Mouse (Mus musculus): ENCODE measurements around the gene Frmd4b.

Frmd4b gene

DNA sequence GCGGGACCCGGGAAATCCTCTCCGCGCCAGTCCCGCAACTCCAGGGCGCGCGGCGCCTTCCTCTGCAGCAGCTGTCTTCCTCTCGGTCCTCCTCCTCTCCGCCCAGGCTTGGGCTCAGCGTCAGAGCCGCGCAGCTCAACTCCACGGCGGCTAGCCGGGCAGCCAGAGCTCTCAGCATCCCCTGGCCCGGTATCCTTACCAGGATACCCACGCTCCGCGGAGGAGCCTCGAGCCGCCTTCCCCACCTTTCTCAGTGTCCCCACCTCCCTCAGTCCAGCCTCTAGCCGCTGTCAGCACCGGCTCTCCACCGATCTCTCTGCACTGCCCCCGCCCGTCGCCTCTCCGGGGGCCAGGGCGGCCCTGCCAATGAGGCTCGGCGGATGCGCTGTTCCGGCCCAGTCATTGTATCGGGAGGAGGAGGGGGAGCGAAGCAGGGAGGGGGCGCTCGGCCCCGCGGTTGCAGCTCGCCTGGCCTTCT lies at the start of gene Frmd4b:
TSS of gene Frmd4b (minus strand) at position 276 of the 478 bp plus-strand sequence.
- no peak for DNase-seq (ENCODE audit: low spot score in 2 of 2)

DNA sequence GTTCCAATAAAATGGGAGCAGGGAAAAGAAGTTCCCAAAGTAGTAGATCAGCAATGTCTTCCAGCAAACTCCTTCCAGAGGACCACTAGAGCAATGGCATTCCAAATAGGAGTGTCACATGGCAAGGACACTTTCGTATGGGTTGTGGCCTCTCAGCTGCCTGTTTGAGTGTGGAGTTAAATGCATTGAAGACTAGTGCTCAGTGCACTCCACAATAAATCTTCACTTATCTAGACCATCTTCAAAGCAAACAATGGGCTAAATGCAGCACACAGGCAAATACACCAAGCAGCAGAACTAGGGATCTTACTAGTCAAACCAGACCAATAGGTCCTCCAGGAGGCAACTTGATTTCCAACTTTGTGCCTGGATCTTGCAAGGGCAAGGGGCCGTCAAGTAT lies 49.1 kb upstream of the Frmd4b start:
- no peak for DNase-seq (ENCODE audit: low spot score in 2 of 2)

DNA sequence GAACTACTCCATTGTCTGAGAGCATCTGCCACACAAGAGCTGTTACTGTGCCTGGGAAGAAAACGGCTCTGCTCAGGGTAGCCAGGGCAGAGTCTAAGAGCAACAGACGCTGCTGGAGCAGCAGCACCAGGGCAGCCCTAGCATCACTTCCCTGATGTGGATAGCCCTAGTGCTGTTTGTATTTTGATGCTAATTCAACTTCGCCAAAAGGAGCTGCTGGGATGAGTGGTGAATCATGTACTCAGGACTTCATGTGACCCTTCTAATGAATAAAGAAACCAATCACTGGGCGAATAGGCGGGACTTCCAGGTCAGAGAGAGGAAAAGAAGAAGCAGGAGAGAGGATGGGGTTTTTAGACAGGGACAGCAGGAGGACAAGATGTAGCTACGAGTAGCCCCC lies 41.6 kb upstream of the Frmd4b start:
- DNase-seq (ENCODE audit: low spot score in 2 of 2), result no peak

DNA sequence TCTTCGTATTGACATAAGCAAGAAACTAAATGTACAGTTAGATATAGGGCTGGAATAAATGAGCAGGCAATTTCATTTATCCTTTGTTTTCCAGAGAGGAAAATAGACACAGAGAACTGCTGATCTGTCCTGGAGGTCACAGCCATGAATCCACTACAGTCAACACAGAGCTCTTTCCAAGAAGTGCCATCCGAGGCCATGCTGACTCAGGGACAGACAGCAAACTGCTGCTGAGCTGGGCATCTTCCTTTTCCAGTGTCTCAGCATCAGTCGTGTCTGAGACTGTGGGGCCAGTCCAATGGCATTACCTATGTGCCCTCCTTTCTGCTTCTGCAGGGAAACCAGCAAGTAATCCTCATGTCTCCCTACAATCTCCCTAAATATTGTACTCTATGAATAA lies 38.6 kb upstream of the Frmd4b start:
- DNase-seq (ENCODE audit: low spot score in 2 of 2), result no peak

DNA sequence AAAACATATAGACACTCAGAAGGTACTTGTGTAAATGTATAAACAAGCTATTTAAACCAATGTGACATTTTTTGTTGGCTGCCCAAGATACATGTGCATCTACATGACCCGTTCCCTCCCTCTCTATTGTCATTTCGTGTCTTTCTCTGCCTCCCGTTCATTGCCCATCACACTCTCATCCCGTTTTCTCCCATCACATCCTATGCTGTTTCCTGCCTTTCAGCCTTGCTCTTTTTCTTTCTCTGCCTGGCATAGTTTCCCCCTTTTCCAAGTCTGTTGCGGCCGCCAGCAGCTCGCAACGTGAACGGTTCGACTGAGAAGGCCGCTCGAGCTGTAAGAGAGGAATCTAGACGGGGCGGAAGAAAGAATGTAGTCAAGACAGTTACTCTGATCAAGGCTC lies 30.2 kb upstream of the Frmd4b start:
- no peak for DNase-seq (ENCODE audit: low spot score in 2 of 2)

DNA sequence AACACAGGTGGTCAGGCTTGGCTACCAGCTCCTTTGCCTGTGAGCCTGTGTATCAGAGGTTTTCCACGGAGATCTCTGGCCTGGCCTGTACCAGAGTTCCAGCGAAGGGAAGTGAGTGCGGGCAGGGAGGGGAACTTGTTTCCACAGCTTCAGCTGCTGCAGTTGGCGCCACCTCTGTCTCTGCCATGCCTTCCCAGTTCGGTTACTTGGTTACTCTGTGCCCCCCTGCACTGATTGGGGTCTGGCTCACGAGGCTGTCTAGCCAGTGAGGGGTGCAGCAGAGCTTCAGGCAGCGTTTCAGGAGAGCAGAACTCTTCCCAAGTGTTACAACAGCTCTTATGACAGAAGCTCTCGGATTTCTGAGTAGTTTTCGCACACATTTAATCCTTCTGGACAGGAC lies 6.0 kb upstream of the Frmd4b start:
- DNase-seq (ENCODE audit: low spot score in 2 of 2), result no peak

DNA sequence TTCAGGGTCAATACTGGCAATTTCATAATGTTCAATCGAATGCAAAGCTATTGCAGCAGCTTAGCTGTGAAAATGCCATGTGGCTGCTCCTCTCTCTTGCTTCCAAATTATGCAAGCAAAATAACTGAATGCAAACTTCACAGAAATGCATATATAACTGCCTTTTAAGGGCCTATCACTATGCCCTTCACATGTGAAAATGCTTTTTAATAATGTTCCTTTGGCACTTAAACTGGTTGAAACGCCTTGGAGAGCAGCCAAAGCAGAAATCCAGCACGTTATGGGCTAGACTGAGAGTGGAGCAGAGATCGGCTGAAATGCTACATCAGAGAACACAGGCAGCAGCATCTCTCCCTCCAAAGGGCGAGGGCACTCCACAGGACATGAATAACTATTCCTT lies 4.9 kb upstream of the Frmd4b start:
- no peak for DNase-seq (ENCODE audit: low spot score in 2 of 2)

DNA sequence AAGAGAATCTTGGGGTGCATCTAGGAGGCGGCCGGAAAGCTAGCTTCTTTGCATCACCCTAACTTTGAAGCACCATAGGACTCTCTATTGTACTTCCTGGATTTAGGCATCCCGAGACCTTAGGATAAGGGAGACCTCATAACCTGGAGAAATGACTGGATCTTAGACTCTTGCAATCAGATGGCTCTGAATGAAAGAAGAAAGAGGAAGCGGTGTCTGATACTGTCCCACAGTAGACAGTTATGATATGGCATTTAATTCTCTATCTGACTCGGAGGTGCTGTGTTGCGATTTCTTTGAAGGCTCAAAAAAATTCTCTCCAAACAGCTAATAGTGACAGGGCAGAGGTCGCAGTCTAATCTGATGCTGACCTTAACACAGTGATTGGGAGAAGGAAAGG lies 433 bp upstream of the Frmd4b start:
- no peak for DNase-seq (ENCODE audit: low spot score in 2 of 2)

DNA sequence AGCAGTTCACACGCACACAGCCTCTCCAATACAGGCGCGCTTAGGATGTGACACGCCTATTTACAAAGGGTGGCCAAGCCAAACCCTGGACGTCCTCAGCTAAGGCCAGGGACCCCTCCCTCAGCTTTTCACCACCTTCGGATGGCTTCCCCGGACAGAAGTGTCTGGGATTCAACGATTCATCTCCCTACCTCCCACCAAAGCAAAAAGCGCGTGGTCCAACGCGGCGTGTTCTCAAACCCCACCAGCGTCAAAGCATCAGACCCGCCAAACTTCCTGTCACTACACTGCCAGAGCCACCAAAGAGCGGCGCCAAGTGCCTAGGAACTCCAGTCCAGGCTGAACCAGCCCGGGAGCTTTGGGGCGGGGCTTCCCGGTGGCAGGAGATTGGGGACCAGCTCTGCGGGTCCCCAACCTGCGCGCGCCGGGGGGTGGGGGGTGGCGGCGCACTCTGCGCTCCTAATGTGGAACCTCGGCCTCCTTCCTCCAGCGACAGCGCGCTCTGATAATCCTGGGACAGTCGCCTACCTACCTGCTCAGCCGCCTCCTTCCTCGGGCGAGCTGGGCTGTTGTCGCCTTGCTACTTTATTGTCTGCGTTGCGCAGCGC lies 579 bp downstream of the Frmd4b start:
- no peak for DNase-seq (ENCODE audit: low spot score in 2 of 2)

DNA sequence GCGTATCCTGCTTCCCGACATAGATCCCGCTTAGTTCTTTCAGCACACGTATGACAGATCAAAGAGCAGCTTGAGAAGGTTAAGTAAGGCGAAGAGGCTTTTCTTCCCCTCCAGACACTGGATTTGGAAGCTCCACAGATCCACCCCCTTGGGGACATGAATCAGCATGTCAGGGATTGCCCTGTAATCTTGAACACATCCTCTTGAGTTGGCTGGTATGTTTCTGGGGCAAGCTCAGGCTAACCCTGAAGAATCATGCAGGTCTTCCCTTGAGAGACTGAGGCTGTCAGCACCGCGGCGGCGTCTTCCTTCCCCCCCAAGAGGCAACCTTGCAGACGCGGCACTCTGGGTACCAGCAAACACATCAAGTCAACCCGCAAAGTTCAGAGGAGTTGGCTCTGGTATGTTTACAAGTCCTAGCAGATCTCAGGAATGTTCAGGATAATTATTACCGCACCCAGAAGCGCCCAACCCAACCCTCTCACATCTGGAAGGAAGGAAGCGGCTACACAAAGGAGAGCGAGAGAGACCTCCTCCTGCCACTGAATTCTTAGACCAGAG lies 1.4 kb downstream of the Frmd4b start:
- no peak for DNase-seq (ENCODE audit: low spot score in 2 of 2)

DNA sequence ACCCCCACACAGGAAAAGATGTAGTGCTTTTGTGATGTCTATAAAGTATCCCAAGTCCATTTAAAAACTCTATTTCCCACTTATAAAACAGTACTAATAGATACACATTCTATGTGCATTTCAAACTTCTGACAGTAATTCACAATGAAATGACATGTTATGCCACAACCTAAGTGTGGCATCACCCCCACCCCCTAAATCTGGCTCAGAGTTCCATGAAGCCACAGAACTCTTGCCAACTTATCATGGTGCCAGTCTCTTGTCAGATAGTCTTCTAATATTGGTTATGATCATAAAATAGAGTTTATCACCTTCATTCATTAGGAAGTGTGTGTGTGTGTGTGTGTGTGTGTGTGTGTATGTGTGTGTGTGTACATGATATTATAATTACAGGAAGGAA lies 3.2 kb downstream of the Frmd4b start:
- no peak for DNase-seq (ENCODE audit: low spot score in 2 of 2)

DNA sequence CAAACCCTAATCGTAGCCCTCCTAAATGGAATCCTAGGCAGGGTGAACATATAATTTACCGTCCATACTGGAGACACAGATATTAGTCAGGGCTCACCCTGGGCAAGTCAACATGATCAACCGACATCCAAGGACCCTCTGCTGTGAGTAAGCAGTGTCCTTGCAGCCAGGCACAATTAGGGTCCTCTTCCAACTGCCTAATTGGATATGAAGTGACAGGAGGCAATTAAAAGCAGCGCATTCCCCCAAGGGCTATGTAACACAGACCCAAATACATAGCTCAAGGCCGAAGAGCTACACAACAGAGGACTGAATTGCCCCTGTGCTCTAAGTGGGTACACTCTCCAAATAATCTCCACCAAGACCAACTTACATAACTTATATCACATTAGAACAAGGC lies 4.5 kb downstream of the Frmd4b start:
- DNase-seq (ENCODE audit: low spot score in 2 of 2), result no peak

DNA sequence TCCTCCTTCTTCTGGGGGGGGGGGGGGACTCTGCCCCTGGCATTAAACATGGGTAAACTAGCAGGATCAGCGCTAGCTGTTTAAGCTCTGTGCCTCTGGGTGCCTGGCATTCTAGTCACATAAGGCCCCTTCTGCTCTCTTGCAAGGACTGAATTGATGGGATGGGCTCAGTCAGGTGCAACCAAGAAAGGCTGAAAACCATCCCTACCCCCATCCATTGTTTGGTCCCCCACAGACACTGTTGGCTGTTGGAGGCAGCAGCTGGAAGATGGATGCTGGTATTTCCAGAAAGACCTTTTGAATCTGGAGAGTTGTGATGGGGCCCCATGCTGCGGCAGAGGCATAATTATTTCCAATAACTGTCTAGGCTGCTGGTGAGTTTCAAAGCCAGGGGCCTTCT lies 7.3 kb downstream of the Frmd4b start:
- DNase-seq (ENCODE audit: low spot score in 2 of 2), result no peak

DNA sequence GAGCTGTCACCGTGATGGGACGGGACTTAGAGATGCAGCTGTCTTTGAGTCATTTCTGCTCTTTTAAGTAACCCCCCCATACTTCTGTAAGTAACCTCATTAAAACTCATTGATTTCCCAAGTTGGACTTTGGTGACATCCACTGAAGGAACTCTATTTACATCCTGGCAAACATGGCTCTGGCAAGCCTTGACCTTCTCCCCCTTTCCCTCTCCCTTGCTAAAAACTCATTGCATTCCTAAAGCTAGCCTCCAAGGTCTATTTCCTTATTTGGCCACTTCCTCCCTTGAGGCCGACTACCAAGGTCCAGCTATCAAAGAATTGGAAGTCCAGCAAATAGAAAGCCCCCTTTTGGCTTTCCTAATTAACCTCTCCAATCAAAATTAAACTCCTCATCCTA lies 9.7 kb downstream of the Frmd4b start:
- DNase-seq (ENCODE audit: low spot score in 2 of 2), result no peak

DNA sequence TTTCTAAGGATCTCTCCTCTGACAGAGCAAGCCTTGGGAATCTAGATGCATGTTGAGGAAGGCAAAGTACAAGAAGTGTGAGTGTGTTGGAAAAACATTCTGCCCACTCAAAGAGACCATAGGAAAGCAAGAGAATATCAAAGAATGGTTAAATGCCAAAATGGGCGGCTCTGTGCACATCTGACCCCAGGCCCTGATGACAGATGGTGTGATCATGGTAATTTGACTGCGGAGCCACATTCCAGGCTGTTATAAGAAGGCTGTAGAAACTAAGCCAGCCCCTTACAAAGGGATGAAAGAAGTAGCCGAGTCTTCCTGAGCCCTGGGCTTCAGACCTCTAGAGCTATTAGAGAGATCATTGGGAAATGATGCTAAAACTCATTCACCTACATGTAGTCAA lies 22.1 kb downstream of the Frmd4b start:
- no peak for DNase-seq (ENCODE audit: low spot score in 2 of 2)

DNA sequence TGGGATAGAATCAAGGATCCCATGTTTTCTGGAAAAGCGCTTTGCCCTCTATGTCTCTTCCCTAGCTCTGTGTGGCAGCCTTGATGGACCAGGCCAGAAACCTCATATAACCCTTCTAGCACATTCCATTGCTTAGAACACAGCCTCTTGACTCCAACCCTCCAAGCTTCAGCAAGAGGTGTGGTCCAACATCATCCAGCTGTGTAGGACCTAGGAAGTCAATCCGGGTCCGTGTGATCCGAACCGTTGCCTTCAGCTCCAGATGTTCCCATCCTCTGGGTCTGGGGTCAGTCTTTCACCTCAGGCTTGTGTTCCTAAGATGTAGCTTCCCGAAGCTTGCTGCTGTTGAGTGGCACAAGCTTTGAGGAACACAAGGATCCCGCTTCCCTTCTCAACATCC lies 22.8 kb downstream of the Frmd4b start:
- DNase-seq (ENCODE audit: low spot score in 2 of 2), result no peak

DNA sequence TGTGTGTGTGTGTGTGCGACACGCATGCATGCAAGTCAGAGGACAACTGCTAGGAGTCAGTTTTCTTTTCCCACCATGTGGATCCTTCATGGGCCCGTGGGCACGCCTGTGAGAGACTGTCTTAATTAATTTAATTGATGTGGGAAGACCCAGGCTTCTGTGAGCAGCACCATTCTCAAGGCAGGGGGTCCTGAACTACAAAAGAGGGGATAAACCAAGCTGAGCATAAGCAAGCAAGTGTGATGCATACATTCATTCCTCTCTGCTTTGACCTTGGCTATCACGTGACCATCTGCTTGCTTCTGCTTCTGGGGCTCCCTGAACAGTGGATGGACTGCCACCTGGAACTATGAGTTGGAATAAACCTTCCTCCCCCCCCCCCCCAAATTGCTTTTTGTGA lies 27.1 kb downstream of the Frmd4b start:
- DNase-seq (ENCODE audit: low spot score in 2 of 2), result no peak

DNA sequence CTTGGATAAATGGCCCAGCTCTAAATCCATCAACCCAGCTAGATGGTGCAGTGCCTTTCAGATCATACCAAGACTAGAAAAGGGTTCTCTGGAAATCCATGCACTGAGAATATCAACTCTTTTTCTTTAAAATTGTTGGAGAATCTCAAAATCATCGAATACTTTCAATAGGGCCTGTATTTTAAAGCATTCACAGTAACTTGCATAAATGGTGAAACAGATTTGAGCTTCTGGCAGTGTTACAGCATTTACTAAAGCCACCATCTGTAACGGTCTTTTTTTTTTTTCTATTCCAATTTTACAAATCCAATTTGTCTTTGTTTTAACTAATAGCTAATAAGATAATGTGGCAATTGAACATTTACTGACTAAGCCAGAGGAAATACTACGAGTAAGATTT lies 27.8 kb downstream of the Frmd4b start:
- no peak for DNase-seq (ENCODE audit: low spot score in 2 of 2)

DNA sequence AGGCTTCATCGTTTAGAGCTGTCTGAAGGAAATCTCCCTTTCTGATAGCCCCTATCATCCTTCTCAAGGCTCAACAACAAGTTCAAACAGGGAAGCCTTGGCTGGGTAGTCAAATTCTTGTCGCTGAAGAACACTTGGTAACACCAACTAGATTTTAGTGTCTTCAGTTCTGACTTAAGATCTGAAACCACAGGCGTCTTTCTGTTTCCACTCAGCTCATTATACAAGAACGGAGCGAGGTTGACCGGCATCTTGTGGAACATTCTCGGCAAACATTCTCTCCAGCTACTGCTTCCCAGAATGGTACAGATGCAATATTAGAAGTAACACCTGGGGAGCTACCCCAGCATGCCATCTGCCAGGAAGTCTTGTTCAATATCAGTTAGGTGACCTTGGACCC lies 28.3 kb downstream of the Frmd4b start:
- no peak for DNase-seq (ENCODE audit: low spot score in 2 of 2)

DNA sequence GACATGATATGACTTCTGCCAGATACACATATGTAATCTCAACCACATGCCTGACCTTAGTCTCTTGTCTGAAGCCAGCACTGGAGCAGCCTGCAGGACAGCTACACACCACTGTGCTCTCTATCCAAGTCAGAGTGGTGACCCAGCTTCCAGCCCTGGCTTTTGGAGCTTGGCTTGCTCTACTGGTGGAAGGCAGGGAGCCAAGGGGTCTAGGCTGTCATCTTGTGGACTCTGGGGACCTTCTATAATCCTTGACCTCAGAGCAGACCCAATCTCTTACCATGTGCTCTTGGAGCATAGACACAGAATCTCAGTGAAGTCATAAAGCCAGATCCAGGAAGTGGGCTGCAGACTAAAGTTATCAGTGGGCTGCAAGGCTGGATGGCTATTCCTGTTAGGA lies 30.7 kb downstream of the Frmd4b start:
- no peak for DNase-seq (ENCODE audit: low spot score in 2 of 2)

DNA sequence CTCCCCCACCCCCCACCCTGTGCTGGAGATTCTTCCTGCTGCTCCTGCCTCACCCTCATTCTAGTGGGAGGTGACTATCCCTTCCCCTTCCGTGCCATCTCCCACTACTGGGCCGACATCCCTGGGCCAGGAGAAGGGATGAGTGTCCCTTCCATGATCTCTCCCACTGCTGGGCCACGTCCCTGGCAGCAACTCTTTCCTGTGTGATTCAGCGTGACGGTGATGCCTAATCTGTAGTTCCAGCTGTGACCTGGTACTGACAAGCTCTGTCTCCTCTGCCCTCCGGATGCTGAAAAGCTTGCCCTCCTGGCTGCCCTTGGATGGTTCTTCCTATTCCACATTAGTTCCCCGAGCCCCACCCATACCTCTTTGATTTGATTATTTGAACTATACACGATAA lies 31.3 kb downstream of the Frmd4b start:
- DNase-seq (ENCODE audit: low spot score in 2 of 2), result no peak

DNA sequence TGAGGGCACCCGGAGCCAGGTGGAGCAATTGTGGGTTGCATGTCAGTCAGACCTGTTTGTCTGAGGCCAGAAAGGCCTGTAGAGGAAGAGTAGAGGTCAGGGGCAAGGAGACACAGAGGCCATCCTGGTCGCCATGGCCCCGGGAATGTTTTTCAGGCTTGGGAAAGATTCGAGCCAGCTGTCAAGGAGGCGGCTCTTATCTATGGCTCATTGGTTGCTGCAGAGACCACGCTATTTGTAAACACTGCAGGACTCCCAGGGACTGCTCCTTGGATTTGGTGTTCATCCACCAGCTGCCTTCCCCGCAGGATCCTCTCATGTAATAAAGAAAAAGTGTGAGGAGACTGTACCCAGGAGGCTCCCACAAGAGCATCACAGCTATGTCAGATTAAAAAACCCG lies 34.6 kb downstream of the Frmd4b start:
- no peak for DNase-seq (ENCODE audit: low spot score in 2 of 2)

DNA sequence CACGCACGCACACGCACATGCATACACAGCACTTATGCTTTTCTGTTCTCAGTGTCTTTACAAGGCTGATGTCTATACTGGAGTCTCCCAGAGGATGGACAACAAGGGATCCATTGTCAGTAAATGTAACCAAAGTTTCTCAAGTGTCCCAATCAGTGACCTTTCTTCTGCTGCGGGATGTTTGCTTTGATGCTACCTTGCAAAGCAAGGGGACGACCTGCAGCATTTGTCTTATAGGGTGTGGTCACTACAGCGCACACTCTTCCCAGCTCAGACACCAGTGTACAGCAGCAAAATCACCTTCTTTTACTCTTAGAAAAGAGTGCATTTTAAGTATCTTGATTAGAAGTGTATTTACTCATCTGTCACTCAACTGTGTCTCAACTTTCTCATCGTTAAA lies 35.4 kb downstream of the Frmd4b start:
- no peak for DNase-seq (ENCODE audit: low spot score in 2 of 2)

DNA sequence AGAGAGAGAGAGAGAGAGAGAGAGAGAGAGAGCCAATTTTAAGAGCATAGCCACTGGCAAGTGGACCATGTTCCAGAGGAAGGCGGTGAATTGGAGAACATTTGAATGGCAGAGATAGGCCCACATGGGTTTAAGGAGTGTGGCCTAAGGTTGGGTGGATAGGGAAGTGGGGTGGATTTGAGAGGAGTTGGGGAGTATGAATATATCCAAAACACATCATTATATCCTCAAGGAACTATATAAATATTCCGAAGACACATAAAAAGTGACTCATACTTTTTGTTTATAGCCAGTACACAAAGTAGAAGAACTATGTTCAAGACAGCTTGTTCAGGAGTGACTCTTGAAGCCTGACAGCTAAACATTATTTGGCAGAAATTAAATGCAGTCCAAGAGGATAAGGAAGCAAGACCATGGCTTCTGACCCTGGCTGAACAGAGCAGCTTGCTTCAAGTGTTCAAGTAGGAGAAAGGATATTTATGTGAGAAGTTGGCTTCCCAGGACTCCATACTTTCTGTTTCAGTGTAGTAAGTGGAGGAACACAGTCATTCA lies 36.8 kb downstream of the Frmd4b start:
- no peak for DNase-seq (ENCODE audit: low spot score in 2 of 2)

Measured in spleen, postnatal 36 days (tissue).